Mouse (Mus musculus): ENCODE measurements around the gene Krba1.

DNA sequence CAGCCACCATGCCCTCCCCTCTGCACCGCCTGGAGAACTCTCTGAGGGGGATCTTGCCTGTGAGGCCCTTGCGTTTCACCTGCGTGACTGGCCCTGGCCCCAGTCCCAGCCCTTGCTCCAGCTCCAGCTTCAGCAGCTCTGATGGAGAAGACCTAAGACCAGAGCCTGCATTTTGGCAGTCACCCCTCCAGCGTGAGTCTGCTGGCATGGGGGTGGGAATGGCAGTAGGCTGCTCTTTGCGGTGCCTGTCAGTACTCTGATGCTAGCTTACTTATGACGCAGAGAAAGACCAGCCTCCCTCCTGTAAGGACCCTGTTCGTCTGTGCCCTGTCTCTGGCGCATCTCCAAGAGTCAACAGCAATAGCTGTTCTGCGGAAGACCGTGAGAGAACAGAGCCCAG, 17.7 kb downstream of the Krba1 start:
- TF ChIP-seq CTCF (IDR thresholded peaks at IDR 0.05; ENCODE audit: low read depth, low read length) (no peak), POLR2A (IDR thresholded peaks at IDR 0.05; ENCODE audit: extremely low read depth, insufficient read depth, low read length) (no peak)

All from liver, adult 2 months (tissue).